Mouse (Mus musculus) liver, postnatal 0 days (tissue): ENCODE data around the gene Wdr37.

Experiments used
- CTCF ChIP-seq: sonication (generic); IDR thresholded peaks from 2 replicates; pipeline ENCODE4 v1.5.1; 2016; ENCODE audit warnings: antibody characterized with exemption, low read depth
- EP300 ChIP-seq: IDR thresholded peaks from 2 replicates; pipeline ENCODE4 v1.6.1; 2016; ENCODE audit warnings: antibody characterized with exemption, low read depth, mild to moderate bottlenecking

GRCm38 (mm10) chr13:8839111-8839510 lies 32.6 kb downstream of the Wdr37 start:
- no peak for TF ChIP-seq EP300
- no peak for TF ChIP-seq CTCF
